Mouse (Mus musculus): ENCODE measurements around the gene Rcc2.

- TF ChIP-seq CTCF (IDR thresholded peaks at IDR 0.05; ENCODE audit: insufficient read depth, low read depth, low read length) (no peak), POLR2A (IDR thresholded peaks at IDR 0.05; ENCODE audit: insufficient read depth, low read depth, low read length) (no peak)
Observed at GRCm38 (mm10) chr4:140703636-140704035, 3.3 kb downstream of the Rcc2 start.

All from olfactory bulb, adult 2 months (tissue).